Mouse (Mus musculus) spleen, adult 18-20 months (tissue): ENCODE results near the gene Rwdd3.

Experiments
- DNase-seq, 2 experiments: peaks; one replicate each; pipeline ENCODE4 v3.0.0; 2022; ENCODE audit warnings: mixed read lengths in 2 of 2

Gene Rwdd3

DNA sequence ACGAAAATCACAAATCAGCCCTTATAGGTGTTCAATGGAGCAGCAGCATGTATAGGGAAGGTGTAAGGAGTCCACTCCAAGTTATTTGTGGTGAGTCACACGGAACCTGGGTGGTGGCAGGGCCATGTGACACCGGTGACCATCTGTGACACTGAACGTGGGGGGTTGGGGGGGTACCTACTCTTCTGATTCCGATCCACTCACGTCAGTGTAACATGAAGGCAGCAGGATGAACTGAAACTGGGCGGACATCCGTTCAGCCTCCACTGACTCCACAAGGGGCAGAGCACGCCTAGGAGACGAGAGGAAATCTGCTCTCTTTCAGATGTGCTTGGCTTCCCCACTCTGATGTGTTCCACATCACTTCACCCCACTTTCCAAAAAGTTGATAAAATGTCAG lies 11.9 kb downstream of the Rwdd3 start:
- DNase-seq: no peak

DNA sequence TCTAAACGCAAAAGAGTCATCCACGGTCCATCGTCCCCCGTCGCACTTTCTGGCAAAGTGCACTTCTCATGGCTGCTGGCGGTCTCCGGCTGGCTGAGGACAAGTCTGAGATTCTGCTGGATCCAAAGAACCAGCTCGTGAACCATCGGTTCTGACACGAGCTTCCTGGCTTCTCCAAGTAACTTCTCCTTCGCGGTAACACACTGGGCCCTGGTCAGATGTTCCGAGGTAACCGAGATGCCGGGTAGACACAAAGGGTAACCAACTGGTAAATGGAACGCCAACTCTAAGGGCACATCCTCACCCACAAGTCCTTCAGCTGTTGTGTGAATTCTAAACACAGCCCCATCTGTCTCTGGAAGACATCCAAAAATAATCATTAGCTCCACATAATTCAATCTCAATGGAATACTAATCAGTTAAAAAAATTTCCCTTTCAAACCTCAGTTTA lies 12.6 kb downstream of the Rwdd3 start:
- no peak for DNase-seq

DNA sequence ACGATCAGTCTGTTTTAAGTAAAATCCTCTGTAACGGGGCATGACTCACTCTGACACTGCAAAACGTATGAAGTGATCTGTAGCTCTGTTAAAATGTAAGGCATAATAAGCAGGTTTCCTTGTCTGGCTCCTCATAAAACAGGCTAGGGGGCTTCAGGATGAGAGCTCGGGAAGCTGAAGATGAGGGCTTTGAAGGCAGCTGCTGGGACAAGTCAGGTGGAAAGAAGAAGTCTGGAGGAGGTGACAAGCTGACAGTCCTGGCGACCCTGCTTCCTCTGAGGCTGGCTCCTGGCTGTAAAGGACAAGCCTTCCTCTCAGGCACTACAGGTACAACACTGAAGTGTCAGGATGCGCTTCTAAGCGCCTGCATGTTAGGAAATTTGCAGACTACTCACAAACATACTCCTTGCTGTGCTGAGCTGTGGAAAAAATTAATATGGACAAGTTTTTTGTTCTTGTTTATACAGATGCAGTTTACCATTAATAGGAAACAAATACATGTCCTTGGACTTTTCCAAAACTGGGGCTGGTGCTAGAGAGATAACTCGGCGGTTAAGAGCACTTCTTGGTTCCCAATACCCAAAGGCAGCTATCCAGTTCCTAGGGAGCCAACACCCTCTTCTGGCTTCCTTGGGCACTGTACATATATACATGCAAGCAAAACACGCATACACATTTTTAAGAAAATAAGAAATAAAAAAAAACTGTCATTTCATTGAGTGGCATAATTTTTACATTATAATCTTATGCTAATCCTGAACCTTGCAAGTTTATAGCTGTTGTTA lies 13.8 kb downstream of the Rwdd3 start:
- no peak for DNase-seq

DNA sequence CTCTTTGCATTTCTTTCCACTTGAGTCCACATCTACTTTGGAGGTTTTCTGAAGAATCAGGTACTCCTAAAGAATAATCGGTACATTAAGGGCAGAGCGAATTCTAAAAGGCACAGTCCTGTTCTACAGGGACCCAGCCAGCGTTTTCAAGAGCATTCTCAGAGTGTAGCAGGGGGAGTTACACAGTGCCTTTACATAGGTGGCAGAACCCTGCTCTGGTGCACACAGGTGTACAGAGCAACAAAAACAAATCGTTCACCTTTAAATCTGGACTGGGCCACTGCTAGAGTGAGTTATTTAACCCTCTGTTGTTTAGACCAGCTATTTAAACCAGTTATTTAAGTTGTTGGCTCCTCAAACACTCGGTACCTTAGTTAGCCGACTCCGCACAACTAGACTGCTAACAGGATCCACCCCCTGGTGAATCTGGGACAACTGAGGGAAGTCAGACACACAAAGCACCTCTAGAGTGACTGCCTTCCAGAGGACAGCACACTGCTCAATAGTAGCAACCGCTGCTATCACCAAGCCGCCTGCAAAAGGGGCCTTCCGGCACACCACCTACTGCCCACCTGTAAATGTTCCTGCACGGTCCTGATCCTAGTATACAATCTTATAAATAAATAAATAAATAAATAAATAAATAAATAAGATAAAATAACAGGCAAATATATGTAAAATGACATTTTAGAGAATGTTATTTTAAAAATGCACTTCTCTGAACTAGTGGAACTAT lies 14.9 kb downstream of the Rwdd3 start:
- DNase-seq: no peak

DNA sequence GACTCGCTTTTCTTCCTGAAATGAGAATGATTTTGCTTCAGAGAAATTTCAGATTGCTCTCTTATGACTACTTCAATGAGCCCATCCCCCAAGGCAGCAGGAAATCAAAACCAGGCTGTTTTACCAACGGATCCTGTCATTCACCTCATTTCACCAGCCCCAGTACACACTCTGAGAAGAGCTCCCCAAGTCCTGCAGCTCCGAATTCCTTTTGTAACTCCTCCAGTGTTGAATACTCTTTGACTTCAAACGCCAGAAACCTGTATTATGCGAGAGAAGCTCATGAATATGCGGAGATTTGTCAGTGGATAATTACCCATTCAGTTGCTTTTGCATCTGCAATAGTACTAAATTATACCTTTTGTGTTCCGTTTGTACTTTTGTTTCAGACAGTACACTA lies 15.5 kb downstream of the Rwdd3 start:
- DNase-seq: no peak

DNA sequence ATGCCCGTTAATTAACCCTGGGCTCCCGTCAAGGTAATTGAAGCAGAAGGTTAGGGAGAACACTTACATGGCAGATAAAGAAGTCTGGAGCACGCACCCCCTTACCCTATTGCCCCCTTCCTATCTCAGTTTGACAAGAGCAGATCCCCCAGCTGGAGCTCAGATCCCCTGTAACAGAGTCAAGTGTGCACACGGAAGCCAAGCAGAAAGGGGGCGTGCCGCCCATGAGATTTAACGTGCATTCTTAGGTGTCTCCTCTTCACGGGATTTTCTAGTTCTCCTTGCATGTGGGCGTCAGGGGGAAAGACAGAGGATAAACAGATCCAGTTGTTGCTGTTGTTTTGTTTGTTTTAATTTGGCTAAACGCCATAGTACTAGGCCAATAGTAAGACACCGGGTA lies 37.6 kb downstream of the Rwdd3 start:
- DNase-seq: no peak

DNA sequence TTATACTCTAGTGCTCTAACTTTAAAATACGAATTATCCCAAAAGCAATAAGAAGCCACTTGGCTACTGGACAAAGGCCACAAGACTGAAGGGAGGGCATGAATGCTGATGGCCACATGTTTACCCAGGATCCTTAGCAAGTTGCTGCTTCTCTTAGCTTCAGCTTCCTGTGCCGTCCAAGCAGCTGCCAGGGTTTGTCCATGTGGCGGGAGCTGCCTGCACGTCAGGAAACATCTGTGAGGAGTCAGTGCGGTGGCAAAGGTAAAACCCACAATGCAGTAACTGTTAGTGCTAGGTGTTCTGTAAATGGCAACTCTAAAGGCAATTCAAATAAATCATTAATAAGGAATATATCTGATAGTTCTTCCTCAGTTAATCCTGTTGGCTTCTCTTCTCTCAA lies 38.5 kb downstream of the Rwdd3 start:
- no peak for DNase-seq

DNA sequence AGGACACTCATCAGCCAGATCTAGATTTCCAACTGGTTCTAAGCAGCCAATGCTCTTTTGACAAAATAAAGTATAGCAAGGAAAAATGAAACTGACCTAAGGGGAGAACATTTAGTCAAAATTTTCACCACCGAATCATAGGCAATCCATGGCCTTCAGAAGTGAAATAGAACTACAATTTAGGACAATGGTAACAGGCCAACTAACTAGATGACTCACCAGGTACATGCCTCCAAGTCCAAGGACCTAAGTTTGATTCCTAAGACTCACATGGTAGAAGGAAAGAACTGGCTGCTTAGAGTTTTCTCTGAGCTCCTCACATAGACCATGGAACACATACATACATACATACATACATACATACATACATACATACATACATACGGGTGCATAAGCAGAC lies 44.3 kb downstream of the Rwdd3 start:
- DNase-seq: no peak

DNA sequence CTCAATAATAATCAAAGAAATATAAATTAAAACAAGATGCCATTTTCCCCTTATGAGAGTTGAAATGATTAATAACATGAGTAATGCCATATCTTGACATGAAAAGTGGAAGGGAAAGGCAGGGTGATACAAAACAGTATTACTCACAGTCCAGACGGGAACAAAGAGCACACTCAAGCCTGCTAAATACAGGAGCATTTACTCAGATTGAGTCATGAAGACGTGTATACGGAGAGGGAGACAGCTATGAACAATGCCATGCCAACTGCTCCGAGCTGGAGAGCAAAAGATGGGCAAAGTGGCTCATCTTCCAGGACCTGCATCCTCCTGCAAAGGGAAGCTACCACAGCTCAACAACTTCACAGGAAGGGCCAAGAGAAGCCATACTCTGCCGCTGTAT lies 45.0 kb downstream of the Rwdd3 start:
- DNase-seq: no peak

DNA sequence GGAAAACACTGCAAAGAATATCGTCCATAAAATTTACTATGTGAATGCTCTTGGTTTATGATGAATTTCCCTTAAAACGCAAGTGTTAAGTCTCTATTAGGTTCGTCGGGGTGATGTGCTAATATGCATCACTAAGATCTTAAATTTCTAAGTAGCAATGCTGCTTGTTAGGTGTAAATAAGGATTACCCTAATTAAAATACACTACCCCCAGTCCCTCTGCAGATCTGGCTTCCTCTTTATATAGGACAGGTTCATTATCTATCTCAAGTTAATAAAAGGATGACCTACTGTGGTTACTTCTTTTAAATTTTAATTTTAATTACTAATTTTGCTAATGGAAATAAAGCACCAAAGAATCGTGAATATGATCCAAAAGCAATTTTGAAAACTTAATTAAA lies 50.4 kb downstream of the Rwdd3 start:
- DNase-seq: no peak

DNA sequence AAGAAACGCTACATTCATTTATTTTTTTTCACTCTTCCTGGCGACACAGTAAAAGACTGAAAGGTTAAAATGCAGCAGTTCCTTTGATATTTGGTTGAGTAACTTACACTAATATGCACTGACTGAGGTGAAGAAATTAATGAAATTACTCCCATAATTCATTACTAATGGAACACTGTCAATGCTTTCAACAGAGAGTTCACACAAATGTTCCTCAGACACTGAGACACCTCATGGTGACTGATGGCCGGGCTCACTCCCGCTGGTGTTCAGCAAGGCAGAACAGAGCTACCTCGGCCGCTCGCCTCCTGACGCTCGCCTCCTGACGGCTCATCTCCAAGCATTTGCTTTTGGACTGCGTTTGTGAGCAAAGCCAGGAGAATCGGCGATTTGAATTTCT lies 54.9 kb downstream of the Rwdd3 start:
- no peak for DNase-seq

DNA sequence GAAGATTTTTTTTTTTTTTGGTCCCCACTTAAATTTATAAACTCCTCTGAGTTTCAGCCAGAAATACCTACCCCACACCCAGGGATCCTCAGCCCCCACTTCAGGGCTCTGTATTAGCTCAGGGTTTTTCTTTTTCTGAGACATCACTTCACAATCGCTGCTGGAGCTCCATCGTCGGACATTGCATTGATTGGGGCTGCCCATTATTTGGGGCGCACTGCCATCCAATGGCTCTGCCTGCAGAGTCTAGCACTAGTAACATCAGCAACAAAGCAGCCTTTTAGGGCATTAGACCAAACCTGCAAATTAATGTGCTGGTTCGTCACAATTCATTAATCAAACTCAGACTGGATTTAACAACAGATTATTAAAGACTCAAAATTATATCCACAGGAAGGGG lies 55.4 kb downstream of the Rwdd3 start:
- no peak for DNase-seq

DNA sequence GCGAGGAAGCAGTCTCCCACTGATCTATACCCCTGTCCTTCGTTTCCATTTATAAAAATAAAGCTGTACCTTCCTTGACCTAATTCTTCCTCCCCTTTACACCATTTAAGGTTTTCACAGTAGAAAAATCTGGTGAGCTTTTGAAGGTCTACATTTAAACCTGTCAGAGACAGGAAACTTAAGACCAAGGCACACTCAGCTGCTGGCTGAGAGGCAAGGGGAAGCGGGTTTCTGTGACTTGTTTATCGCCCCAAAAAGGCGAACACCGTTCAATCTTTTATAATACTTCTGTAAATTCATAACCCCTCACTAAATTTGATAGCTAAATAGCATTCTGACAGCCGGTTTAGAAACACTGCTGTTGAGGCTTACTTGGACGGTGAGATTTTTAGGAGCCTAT lies 60.4 kb downstream of the Rwdd3 start:
- no peak for DNase-seq

DNA sequence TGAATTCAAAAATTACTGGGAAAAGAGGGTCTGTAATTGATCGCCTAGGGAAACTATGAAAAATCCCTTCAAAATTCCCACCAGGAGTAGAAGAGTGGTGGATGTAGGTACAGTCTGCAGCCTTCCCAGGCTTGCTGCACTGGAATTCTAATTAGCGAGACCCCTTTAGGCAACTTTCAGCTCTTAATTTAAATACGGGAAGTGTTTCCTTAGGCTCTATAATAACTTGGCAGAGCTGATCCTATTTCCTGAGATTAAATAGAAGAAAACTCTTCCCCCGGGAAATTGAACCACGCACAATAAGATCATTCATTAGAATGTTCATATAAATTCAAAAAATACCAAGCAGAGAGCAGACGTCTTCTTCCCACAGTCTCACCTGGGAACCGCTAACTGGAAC lies 61.1 kb downstream of the Rwdd3 start:
- DNase-seq: no peak

DNA sequence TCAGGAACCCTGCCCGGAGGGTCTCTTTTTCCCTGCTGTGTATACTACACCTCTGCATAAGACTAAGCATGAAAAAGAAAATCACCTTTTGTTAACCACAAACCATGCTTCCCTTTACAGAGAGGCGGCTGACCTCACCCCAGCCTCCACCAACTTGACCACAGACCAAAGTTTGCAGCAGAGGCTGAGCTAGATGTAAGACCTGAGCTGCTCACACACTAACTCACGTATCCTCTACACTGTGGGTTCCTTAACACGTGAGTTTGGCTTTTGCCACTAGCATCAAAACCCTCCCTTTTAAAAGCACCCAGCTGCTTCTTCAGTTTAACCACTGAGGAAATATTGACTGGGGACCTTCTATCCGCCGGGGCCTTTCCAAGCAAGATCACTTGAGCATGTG lies 64.0 kb downstream of the Rwdd3 start:
- DNase-seq: no peak

DNA sequence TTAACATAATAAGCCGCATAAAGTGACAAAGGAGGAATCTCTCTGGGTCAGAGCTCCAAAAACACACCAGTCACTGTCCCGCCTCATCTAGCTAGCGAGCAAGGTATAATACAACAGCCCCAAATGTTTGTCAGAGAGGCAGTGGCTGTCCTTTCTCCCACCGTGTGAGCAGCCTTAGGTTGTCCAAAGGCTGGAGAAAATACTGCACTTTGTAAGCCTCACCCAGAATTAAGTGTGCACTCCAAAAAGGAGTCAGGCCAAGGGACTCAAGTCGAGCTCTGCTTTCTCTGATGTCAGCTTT lies 66.1 kb downstream of the Rwdd3 start:
- no peak for DNase-seq
